Mouse (Mus musculus): ENCODE results near the gene Msh4.
"Not testable (repeated sequence)": the region's sequence is repeated elsewhere in the genome, so short reads cannot be mapped to it uniquely, and the experiment has no call there.

The Msh4 gene

GRCm38 (mm10) chr3:153910489-153910888 is 4.6 kb upstream of the Msh4 start:
- DNase-seq = no peak

- no peak for DNase-seq
These were observed 3.0 kb upstream of the Msh4 start for GRCm38 (mm10) chr3:153908919-153909318.

- no peak for DNase-seq
These were observed 445 bp downstream of the Msh4 start for GRCm38 (mm10) chr3:153905251-153906135.

GRCm38 (mm10) chr3:153904586-153904985 is 1.4 kb downstream of the Msh4 start:
- peak; percentile 17 to 48 for DNase-seq

GRCm38 (mm10) chr3:153902595-153902994 is 3.3 kb downstream of the Msh4 start:
- no peak for DNase-seq

GRCm38 (mm10) chr3:153901904-153902303 is 4.0 kb downstream of the Msh4 start:
- DNase-seq = no peak

- no peak for DNase-seq
These were observed 8.7 kb downstream of the Msh4 start for GRCm38 (mm10) chr3:153897216-153897615.

- DNase-seq = no peak
These were observed 10.5 kb downstream of the Msh4 start for GRCm38 (mm10) chr3:153895454-153895853.

- no peak for DNase-seq
These were observed 16.7 kb downstream of the Msh4 start for GRCm38 (mm10) chr3:153889188-153889781.

GRCm38 (mm10) chr3:153888141-153888540 is 17.8 kb downstream of the Msh4 start:
- DNase-seq = no peak

GRCm38 (mm10) chr3:153886296-153886695 is 19.6 kb downstream of the Msh4 start:
- no peak for DNase-seq

GRCm38 (mm10) chr3:153871396-153871795 is 34.5 kb downstream of the Msh4 start:
- DNase-seq = no peak

GRCm38 (mm10) chr3:153867149-153868136 is 38.5 kb downstream of the Msh4 start:
- DNase-seq = no peak

- DNase-seq = no peak
These were observed 41.1 kb downstream of the Msh4 start for GRCm38 (mm10) chr3:153864636-153865429.

- no peak for DNase-seq
These were observed 42.1 kb downstream of the Msh4 start for GRCm38 (mm10) chr3:153863816-153864215.

GRCm38 (mm10) chr3:153860392-153860791 is 45.5 kb downstream of the Msh4 start:
- DNase-seq = not testable (repeated sequence)

- DNase-seq = no peak
These were observed 47.5 kb downstream of the Msh4 start for GRCm38 (mm10) chr3:153858350-153859001.

- no peak for DNase-seq
These were observed 53.7 kb downstream of the Msh4 start for GRCm38 (mm10) chr3:153852266-153852665.

GRCm38 (mm10) chr3:153850759-153851158 is 55.2 kb downstream of the Msh4 start:
- no peak for DNase-seq

- peak; percentile 18 to 41 for DNase-seq
These were observed 56.4 kb downstream of the Msh4 start for GRCm38 (mm10) chr3:153849368-153850015.

- DNase-seq = no peak
These were observed 58.7 kb downstream of the Msh4 start for GRCm38 (mm10) chr3:153847207-153847733.
